Mouse (Mus musculus) intestine, embryonic 16.5 days (tissue): ENCODE measurements around the gene Bri3bp. TPM values are rescaled to one million over a fixed set of nuclear protein-coding genes. Genes with fewer than 3 reads are reported as not detected.

Source experiments
- ATAC-seq: fragments of 200-750 bp; cut with Nextera tagmentation; 2 replicates; pipeline ENCODE4 v1.8.0; 2017; ENCODE audit warnings: moderate TSS enrichment, moderate library complexity
- H3K27ac ChIP-seq: fragments of 300-500 bp; sonication (generic); 2 replicates; pipeline ENCODE4 v1.5.1; 2014; ENCODE audit warnings: mild to moderate bottlenecking, low read length
- H3K27me3 ChIP-seq: fragments of 300-500 bp; sonication (generic); replicated peaks from 2 replicates; pipeline ENCODE4 v1.6.1; 2014; ENCODE audit warnings: low read length, control low read depth, mixed read lengths; ENCODE audit not compliant: control insufficient read depth, insufficient read depth
- H3K36me3 ChIP-seq: fragments of 300-500 bp; sonication (generic); 2 replicates; pipeline ENCODE4 v1.6.1; 2014; ENCODE audit warnings: low read length, control low read depth; ENCODE audit not compliant: control insufficient read depth, insufficient read depth
- H3K4me1 ChIP-seq: fragments of 300-500 bp; sonication (generic); 2 replicates; pipeline ENCODE4 v1.6.1; 2014; ENCODE audit warnings: low read length, control low read depth, mixed read lengths; ENCODE audit not compliant: control insufficient read depth, insufficient read depth
- H3K4me2 ChIP-seq: fragments of 300-500 bp; sonication (generic); 2 replicates; pipeline ENCODE4 v1.6.1; 2014; ENCODE audit warnings: low read depth, low read length, control low read depth
- H3K4me3 ChIP-seq: fragments of 300-500 bp; sonication (generic); 2 replicates; pipeline ENCODE4 v1.5.1; 2014; ENCODE audit warnings: mild to moderate bottlenecking, low read length
- H3K9ac ChIP-seq: fragments of 300-500 bp; sonication (generic); 2 replicates; pipeline ENCODE4 v1.6.1; 2014; ENCODE audit warnings: low read depth, low read length
- H3K9me3 ChIP-seq: fragments of 300-500 bp; sonication (generic); 2 replicates; pipeline ENCODE4 v1.6.1; 2016; ENCODE audit warnings: low read length, control low read depth; ENCODE audit not compliant: control insufficient read depth
- WGBS: fragments of 180-500 bp; shearing (Covaris S2); extraction: QIAGEN DNeasy Blood & Tissue Kit; methylation state at CpG from one replicate; pipeline ENCODE4 v1.1.7; 2014; 5-methylcytosine and 5-hydroxymethylcytosine counted together
- polyA plus RNA-seq: library from polyadenylated mRNA; unstranded; fragments of >200 nt; fragmentation: Nextera tagmentation; extraction: Ambion mirVana; gene quantifications from 2 replicates; pipeline ENCODE4 v1.2.1, GENCODE M21; 2015

Bri3bp gene
- polyA plus RNA-seq, 1 experiment from 2014 or later, result 58.2 TPM

- Histone ChIP-seq H3K9me3 (no peaks in the 10 kb centered on the region), H3K9ac (0 out of 2 replicates have a peak overlapping the region, but pooled peaks have one; percentile 4), H3K4me1 (peaks cover 9% of the 10 kb centered on the region), H3K4me2 (peak overlapping the region; percentile 51), H3K27me3 (no peaks in the 10 kb centered on the region), H3K36me3 (no peaks in the 10 kb centered on the region), H3K4me3 (peak overlapping the region; percentile 36), H3K27ac (peak overlapping the region; percentile 34)
- 36% methylated on average over 7 of the region's 7 CpGs for WGBS
- ATAC-seq, result peak; percentile 10; the same call in 1 of the 2 replicates
Measured at GRCm38 (mm10) chr5:125465192-125465591, 23.8 kb downstream of the Bri3bp start.

GRCm38 (mm10) chr5:125465701-125466106 lies 24.3 kb downstream of the Bri3bp start:
- H3K9ac ChIP-seq, result peak overlapping the region; percentile 47
- peaks cover 9% of the 10 kb centered on the region for H3K4me1 ChIP-seq
- H3K36me3 ChIP-seq, result no peaks in the 10 kb centered on the region
- no peak overlapping the region for H3K27ac ChIP-seq
- no peaks in the 10 kb centered on the region for H3K9me3 ChIP-seq
- peak; percentile 99 for ATAC-seq
- H3K4me3 ChIP-seq, result peak overlapping the region; percentile 36
- no peaks in the 10 kb centered on the region for H3K27me3 ChIP-seq
- WGBS, result 0% methylated on average over 25 of the region's 25 CpGs
- H3K4me2 ChIP-seq, result peak overlapping the region; percentile 51

- H3K4me3 ChIP-seq, result no peak overlapping the region
- no peaks in the 10 kb centered on the region for H3K36me3 ChIP-seq
- H3K4me1 ChIP-seq, result peaks cover 9% of the 10 kb centered on the region
- H3K9ac ChIP-seq, result no peak overlapping the region
- H3K9me3 ChIP-seq, result no peaks in the 10 kb centered on the region
- no peak for ATAC-seq
- no peaks in the 10 kb centered on the region for H3K27me3 ChIP-seq
- 82% methylated on average over 5 of the region's 5 CpGs for whole genome bisulfite sequencing
- no peak overlapping the region for H3K27ac ChIP-seq
- peak overlapping the region; percentile 51; the same call in 1 of the 2 replicates for H3K4me2 ChIP-seq
Measured at GRCm38 (mm10) chr5:125466483-125466882, 25.1 kb downstream of the Bri3bp start.

GRCm38 (mm10) chr5:125467261-125467660 lies 25.9 kb downstream of the Bri3bp start:
- Histone ChIP-seq H3K4me1 (peaks cover 9% of the 10 kb centered on the region), H3K9ac (no peak overlapping the region), H3K27ac (peak overlapping the region; percentile 49), H3K36me3 (no peaks in the 10 kb centered on the region), H3K27me3 (no peaks in the 10 kb centered on the region), H3K9me3 (no peaks in the 10 kb centered on the region), H3K4me3 (no peak overlapping the region), H3K4me2 (no peak overlapping the region)
- ATAC-seq, result peak; percentile 24
- WGBS, result 71% methylated on average over 14 of the region's 14 CpGs

GRCm38 (mm10) chr5:125470713-125471112 lies 29.3 kb downstream of the Bri3bp start:
- H3K9me3 ChIP-seq, result no peaks in the 10 kb centered on the region
- H3K4me3 ChIP-seq, result no peak overlapping the region
- WGBS, result 84% methylated on average over 4 of the region's 4 CpGs
- no peak overlapping the region for H3K4me2 ChIP-seq
- no peaks in the 10 kb centered on the region for H3K36me3 ChIP-seq
- no peak overlapping the region for H3K27ac ChIP-seq
- H3K4me1 ChIP-seq, result peaks cover 8% of the 10 kb centered on the region
- H3K9ac ChIP-seq, result no peak overlapping the region
- no peaks in the 10 kb centered on the region for H3K27me3 ChIP-seq
- ATAC-seq, result no peak

GRCm38 (mm10) chr5:125472796-125473475 lies 31.6 kb downstream of the Bri3bp start:
- no peak overlapping the region for H3K9ac ChIP-seq
- no peak overlapping the region for H3K4me2 ChIP-seq
- 78% methylated on average over 9 of the region's 9 CpGs for WGBS
- H3K27ac ChIP-seq, result no peak overlapping the region
- H3K27me3 ChIP-seq, result no peaks in the 10 kb centered on the region
- peaks cover 20% of the 10 kb centered on the region for H3K4me1 ChIP-seq
- no peaks in the 10 kb centered on the region for H3K9me3 ChIP-seq
- H3K4me3 ChIP-seq, result no peak overlapping the region
- no peaks in the 10 kb centered on the region for H3K36me3 ChIP-seq
- no peak for ATAC-seq

GRCm38 (mm10) chr5:125475030-125475429 lies 33.7 kb downstream of the Bri3bp start:
- peak overlapping the region; percentile 90 for H3K4me3 ChIP-seq
- peaks cover 29% of the 10 kb centered on the region for H3K4me1 ChIP-seq
- H3K27me3 ChIP-seq, result no peaks in the 10 kb centered on the region
- ATAC-seq, result no peak
- H3K36me3 ChIP-seq, result no peaks in the 10 kb centered on the region
- no peaks in the 10 kb centered on the region for H3K9me3 ChIP-seq
- H3K4me2 ChIP-seq, result peak overlapping the region; percentile 90
- peak overlapping the region; percentile 39; the same call in 1 of the 2 replicates for H3K27ac ChIP-seq
- 60% methylated on average over 12 of the region's 12 CpGs for WGBS
- peak overlapping the region; percentile 85 for H3K9ac ChIP-seq

- H3K4me3 ChIP-seq, result peak within 1 kb of the TSS; percentile 90
- H3K4me2 ChIP-seq, result peak within 1 kb of the TSS; percentile 90
- peaks cover 35% of the 10 kb centered on the region for H3K4me1 ChIP-seq
- H3K9ac ChIP-seq, result peak within 1 kb of the TSS; percentile 85
- peak; percentile 92 for ATAC-seq
- under 1% methylated on average over 60 of the region's 60 CpGs for WGBS
- H3K9me3 ChIP-seq, result no peaks in the 10 kb centered on the region
- H3K36me3 ChIP-seq, result no peaks in the 10 kb centered on the region
- no peaks in the 10 kb centered on the region for H3K27me3 ChIP-seq
- peak within 1 kb of the TSS; percentile 87 for H3K27ac ChIP-seq
Measured at GRCm38 (mm10) chr5:125475601-125476285, 34.4 kb downstream of the Bri3bp start, which contains the start of gene Aacs. TSS of gene Aacs (plus strand) at chr5:125475814.

- ATAC-seq, result peak; percentile 39
- H3K36me3 ChIP-seq, result no peaks in the 10 kb centered on the region
- H3K9me3 ChIP-seq, result no peaks in the 10 kb centered on the region
- WGBS, result 10% methylated on average over 5 of the region's 5 CpGs
- peak overlapping the region; percentile 90 for H3K4me3 ChIP-seq
- peaks cover 36% of the 10 kb centered on the region for H3K4me1 ChIP-seq
- H3K27me3 ChIP-seq, result no peaks in the 10 kb centered on the region
- H3K9ac ChIP-seq, result peak overlapping the region; percentile 85
- peak overlapping the region; percentile 87 for H3K27ac ChIP-seq
- peak overlapping the region; percentile 90 for H3K4me2 ChIP-seq
Measured at GRCm38 (mm10) chr5:125476286-125476625, 34.9 kb downstream of the Bri3bp start.
